Mouse (Mus musculus): Measurements from ENCODE around the gene Flt3l.

DNA sequence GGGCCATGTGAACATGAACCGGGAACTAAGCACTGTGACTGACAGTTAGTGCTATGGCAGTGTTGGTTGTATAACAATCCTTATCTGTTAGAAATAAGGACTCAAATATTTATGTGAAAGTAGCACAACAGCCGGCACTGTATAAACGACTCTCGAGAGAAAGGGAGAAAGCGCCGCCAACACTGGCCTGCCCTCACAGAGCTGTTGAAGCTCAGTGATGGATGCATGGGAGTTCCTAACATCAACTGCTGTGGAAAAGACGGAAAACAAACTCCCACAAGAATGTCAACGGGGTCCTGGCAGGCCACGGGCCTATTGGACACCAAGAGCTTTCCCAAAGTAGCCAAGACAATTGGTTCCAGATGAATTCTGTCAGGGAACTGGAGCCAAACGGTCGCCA lies 15.1 kb upstream of the Flt3l start:
- no peak for TF ChIP-seq CTCF (IDR thresholded peaks at IDR 0.05)
- TF ChIP-seq EP300 (IDR thresholded peaks at IDR 0.05), result no peak

All from lung, postnatal 0 days (tissue).